Mouse (Mus musculus) cerebellum, adult 2 months (tissue): Measurements from ENCODE around the gene Spred2. TPM values are rescaled to one million over a fixed set of nuclear protein-coding genes. Genes with fewer than 3 reads are reported as not detected.

Experiments
- DNase-seq, 2 experiments: peaks; one replicate each; pipeline ENCODE4 v3.0.0; 2021
- H3K27ac ChIP-seq: fragments of 200-500 bp; 2 replicates; pipeline ENCODE4 v1.5.1; 2012; ENCODE audit warnings: low read length, control low read depth, inconsistent platforms; ENCODE audit not compliant: insufficient read depth
- H3K27me3 ChIP-seq: fragments of 200-500 bp; 2 replicates; pipeline ENCODE4 v1.6.1; 2012; ENCODE audit warnings: inconsistent platforms, mild to moderate bottlenecking, low read length, moderate library complexity; ENCODE audit not compliant: control insufficient read depth, insufficient read depth
- H3K4me1 ChIP-seq: fragments of 200-500 bp; 2 replicates; pipeline ENCODE4 v1.6.1; 2011; ENCODE audit warnings: low read length; ENCODE audit not compliant: control insufficient read depth, insufficient read depth
- H3K4me3 ChIP-seq: fragments of 200-500 bp; replicated peaks from 2 replicates; pipeline ENCODE3; 2011; ENCODE audit warnings: mild to moderate bottlenecking, low read depth, low read length, control low read depth; ENCODE audit not compliant: insufficient read depth
- CTCF ChIP-seq: fragments of 200-500 bp; IDR thresholded peaks from 2 replicates; pipeline ENCODE4 v1.5.1; 2011; ENCODE audit warnings: low read depth, mild to moderate bottlenecking, control low read depth, low read length, moderate library complexity, borderline replicate concordance; ENCODE audit not compliant: insufficient read depth
- POLR2A ChIP-seq: fragments of 200-500 bp; IDR thresholded peaks from 2 replicates; pipeline ENCODE4 v1.6.1; 2011; ENCODE audit warnings: low read length, control low read depth, borderline replicate concordance; ENCODE audit not compliant: insufficient read depth
- WGBS: fragments of 180-500 bp; shearing (Covaris S2); methylation state at CpG from one replicate; pipeline ENCODE4 v1.1.7; 2018; 5-methylcytosine and 5-hydroxymethylcytosine counted together
- polyA plus RNA-seq: library from polyadenylated mRNA; depleted of rRNA; stranded (reverse); fragments of >200 nt; gene quantifications from 2 replicates; pipeline ENCODE4 v1.2.3, GENCODE M21; 2012

Gene Spred2
- polyA plus RNA-seq, 1 experiment, result 40.3 TPM

DNA sequence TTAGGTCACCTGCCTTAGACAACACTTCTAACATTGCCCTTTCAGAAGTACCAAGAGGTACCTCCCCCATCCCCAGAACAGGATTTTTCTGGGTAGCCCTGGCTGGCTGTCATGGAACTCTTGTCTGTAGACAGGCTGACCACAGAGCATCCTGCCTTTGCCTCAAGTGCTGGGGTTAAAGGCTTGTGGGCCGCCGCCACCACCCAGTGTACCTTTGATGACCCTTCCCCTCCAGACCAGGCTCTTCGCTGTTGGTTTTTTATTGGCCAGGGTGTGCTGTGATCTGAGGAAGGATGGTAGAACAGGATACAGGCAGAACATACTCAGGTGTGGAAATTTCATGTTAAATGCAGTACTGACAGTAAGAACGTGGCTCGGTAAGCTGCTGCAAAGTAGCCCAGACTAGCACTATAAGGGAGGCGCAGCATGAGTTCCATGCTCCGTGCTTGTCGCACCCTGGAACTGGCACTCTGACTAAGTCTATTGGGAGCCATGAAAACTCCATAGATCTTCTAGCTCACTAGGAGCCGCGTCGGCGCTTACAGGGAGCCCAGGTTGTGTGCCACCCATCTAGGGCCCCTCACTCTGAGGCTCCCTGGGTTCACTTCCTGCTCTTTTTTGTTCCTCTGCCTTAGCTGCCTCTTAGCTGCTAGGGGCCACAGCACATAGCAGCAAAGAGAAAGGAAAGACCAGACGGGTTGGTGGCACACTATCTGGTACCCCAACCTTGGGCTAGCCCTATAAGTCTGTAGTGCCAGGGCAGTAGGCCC lies 65.2 kb downstream of the Spred2 start:
- TF ChIP-seq POLR2A, result no peak
- no peak for TF ChIP-seq CTCF
- Histone ChIP-seq H3K4me3 (no peak overlapping the region), H3K4me1 (peaks cover 34% of the 10 kb centered on the region), H3K27me3 (no peaks in the 10 kb centered on the region), H3K27ac (no peak overlapping the region)
- WGBS, result 81% methylated on average over 13 of the region's 13 CpGs
- DNase-seq, result no peak

DNA sequence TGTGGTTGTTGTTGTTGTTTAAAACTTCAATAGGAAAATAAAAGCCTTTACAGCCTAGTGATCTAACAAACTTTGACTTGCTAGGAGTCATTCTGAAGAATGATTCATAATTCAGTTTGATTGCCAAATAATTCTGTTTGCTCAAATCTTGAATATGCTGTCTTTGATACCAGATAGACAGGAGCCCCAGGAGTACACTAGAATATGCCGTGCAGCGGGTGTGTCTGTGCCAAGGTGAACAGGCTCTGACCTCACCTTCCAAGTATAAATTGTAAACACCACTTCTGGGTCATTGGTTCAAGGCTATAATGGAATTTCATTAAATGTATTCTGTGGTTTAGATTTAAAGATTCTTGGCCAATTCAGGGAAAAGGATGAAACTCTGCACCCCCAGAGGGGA lies 66.6 kb downstream of the Spred2 start:
- 24% methylated on average over 2 of the region's 2 CpGs for WGBS
- peaks cover 40% of the 10 kb centered on the region for H3K4me1 ChIP-seq
- no peak overlapping the region for H3K4me3 ChIP-seq

DNA sequence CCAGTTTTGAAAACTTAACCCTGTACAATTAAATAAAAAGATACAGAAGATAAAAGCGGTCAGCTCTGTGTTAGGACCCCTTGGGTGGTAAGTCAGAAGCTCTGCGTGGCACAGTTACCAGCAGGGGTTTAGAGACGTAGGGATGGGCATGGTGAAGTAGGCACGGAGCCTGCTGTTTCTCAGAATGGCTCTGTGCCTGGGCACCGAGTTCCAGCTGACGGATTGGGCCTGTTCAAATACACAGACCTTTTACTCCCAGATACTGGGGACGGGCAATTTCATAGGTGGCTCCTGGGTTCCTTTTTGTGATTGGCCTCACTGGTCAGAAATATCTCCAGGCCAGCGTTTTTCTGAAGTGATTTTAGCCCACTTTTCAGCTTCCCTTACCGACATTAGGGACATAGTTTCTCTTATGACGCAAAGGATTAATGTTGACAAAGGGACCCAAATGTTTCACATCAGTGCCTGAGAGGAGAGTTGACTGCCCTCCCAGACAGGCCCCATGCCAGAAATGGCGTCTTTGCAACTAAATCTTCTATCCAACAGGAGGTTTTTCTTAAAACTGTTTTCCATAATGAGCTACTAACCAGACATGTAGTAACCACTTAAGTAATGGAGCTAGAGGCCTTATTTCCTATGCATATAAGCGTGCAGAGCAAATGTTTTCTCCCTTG lies 67.3 kb downstream of the Spred2 start:
- Histone ChIP-seq H3K4me3 (no peak overlapping the region), H3K27me3 (no peaks in the 10 kb centered on the region), H3K4me1 (peaks cover 45% of the 10 kb centered on the region), H3K27ac (peak overlapping the region; percentile 8)
- 15% methylated on average over 12 of the region's 12 CpGs for WGBS
- no peak for TF ChIP-seq CTCF
- TF ChIP-seq POLR2A, result no peak
- DNase-seq, result peak; percentile 64 to 66

More for the DNA sequence above, 66.6 kb downstream of the Spred2 start:
- H3K27me3 ChIP-seq, result no peaks in the 10 kb centered on the region
- TF ChIP-seq POLR2A (no peak), CTCF (no peak)
- no peak for DNase-seq
- H3K27ac ChIP-seq, result no peak overlapping the region

DNA sequence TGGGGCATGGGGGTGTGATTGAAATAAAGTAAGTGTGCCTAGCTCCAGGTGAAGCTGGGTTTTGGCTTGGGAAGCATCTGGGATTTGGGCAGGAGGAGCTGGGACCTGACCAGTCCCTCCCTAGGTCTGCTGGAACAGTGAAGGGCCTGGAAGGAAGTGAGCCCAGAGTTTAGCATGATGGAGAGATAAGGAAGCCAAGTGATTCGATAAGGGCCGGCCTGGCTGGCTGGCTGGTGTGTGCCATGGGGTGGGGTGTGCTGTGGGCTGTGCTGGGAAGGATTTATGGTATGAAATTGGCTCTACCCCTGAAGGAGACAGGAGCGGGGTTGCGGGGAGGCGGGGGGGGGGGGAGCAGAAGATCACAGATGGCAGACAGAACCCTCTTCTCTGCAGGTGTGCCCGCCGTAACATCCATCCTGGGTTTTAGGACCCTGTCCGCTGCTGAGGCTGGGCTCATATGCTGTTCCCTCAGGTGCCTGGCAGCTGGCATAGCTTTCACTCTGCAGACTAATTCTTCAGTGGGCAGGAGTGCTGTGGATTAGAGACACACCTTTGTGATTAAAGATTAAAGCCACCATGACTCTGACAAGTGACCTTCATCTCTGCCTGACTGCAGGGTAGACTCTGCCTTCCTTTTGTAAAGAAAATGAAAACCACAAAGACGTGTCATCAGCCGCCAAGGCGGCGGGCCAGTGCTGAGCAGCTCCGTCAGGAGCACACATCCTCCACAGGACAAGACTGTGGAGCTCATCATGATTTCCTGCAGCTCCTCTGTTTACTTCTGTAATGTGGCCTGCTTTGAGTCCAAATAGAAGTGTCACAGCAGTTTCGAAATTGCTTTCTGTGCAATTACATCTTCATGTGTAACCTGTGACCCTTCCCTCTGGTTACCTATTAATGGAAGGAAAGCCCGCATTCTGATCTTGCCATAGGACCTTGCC lies 68.4 kb downstream of the Spred2 start:
- Histone ChIP-seq H3K27me3 (no peaks in the 10 kb centered on the region), H3K27ac (peak overlapping the region; percentile 94), H3K4me1 (peaks cover 42% of the 10 kb centered on the region), H3K4me3 (peak overlapping the region; percentile 19)
- TF ChIP-seq POLR2A (no peak), CTCF (no peak)
- WGBS, result 26% methylated on average over 15 of the region's 15 CpGs
- DNase-seq, result peak; percentile 54 to 57

DNA sequence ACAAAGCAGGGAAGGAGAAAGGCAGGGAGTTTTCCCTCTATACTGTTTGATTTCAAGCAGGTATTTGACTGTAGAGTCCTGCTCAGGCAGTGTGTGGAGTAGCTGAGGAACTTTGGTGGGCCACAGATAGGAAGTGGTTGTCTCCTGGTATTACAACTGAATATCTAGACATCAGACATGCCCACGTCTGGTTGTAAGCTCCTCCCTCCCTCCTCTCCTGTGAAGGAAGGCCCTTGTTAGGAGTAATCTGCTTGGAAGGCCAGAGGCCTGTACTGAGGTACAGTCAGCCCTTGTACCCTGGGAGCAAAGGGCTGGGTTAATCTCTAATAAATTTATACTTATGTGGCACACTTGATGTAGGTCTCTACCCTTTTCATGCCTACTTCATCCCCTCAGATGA lies 69.6 kb downstream of the Spred2 start:
- WGBS, result 12% methylated on average over 1 of the region's 1 CpGs
- peak overlapping the region; percentile 28; the same call in 1 of the 2 replicates for H3K27ac ChIP-seq
- no peak for DNase-seq
- H3K4me1 ChIP-seq, result peaks cover 47% of the 10 kb centered on the region
- H3K27me3 ChIP-seq, result no peaks in the 10 kb centered on the region
- TF ChIP-seq CTCF (no peak), POLR2A (no peak)
- no peak overlapping the region for H3K4me3 ChIP-seq

DNA sequence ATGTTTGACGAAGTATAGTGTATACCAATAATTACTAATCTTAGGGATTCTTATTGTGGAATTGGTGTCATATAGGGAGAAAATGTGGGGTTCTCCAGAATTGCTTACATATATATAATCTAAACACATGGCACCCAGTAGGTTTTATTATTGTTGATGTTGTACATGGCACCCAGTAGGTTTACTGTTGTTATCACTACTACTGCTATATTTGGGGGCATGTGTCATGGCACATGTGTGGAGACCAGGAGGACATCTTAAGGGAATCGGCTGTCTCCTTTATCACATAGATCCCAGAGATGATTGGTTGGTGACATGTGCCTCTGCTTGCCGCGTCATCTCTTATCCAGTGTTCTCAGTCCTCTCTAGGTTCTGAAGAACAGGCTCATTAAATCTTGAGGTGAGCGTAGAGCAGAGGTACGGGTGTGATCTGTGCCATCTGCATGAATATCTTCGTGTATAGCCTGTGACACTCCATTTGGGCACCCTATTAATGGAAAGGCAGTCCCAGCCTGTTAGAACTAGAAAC lies 70.2 kb downstream of the Spred2 start:
- Histone ChIP-seq H3K4me3 (no peak overlapping the region), H3K27me3 (no peaks in the 10 kb centered on the region), H3K4me1 (peaks cover 45% of the 10 kb centered on the region), H3K27ac (0 out of 2 replicates have a peak overlapping the region, but pooled peaks have one; percentile 28)
- DNase-seq, result no peak
- TF ChIP-seq CTCF (no peak), POLR2A (no peak)
- 80% methylated on average over 7 of the region's 7 CpGs for WGBS

DNA sequence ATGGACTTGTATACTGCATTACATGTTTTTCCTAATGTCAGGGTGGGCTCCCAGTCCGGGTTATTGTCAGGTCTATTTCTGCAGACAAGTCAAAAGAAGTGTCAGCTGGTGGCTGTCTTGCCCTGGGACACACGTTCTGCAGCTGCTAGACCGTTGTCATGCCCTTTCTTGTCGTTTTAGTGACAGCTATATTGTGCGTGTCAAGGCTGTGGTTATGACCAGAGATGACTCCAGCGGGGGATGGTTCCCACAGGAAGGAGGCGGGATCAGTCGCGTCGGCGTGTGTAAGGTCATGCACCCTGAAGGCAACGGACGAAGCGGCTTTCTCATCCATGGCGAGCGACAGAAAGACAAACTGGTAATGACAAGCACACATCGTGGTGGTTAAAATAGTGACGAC lies 73.8 kb downstream of the Spred2 start:
- Histone ChIP-seq H3K27me3 (no peaks in the 10 kb centered on the region), H3K4me3 (no peak overlapping the region), H3K27ac (no peak overlapping the region), H3K4me1 (peaks cover 30% of the 10 kb centered on the region)
- TF ChIP-seq CTCF, result no peak
- no peak for TF ChIP-seq POLR2A
- 31% methylated on average over 18 of the region's 18 CpGs for WGBS
- DNase-seq, result no peak
